ENCODE assay signal across 11 mouse cellular contexts in genomic region chr9:61022371-61023026, GRCm38 (mm10).
DNase-seq lines count a peak whose midpoint lies in the region; TF ChIP-seq lines count a peak whose summit lies in the region.
"Had no signal": no experiment of that assay in that cellular context is flagged by ENCODE, and none has a peak within 500 bp of the region (broad histone marks: within the 10 kb centered on the region; RNA-seq: fewer than 3 reads in every experiment).

No protein-coding gene starts in this region.

- no peak overlapping the region for H3K27ac ChIP-seq in gastrocnemius, adult 2 months
- H3K27ac ChIP-seq in macrophage: peak overlapping the region; percentile 96
- H3K27ac ChIP-seq: neural tube, embryonic 12.5 days had no signal

- H3K4me3 ChIP-seq in gastrocnemius, adult 2 months: no peak overlapping the region
- no peak overlapping the region for H3K4me3 ChIP-seq in macrophage (ENCODE audit: inconsistent target)
- H3K4me3 ChIP-seq: neural tube, embryonic 12.5 days had no signal

- WGBS in macrophage (ENCODE audit: missing documents): 0% methylated on average over 6 of the region's 6 CpGs

- H3K79me2 ChIP-seq in macrophage (ENCODE audit: inconsistent target): no peaks in the 10 kb centered on the region

- no peaks in the 10 kb centered on the region for H3K36me3 ChIP-seq in macrophage (ENCODE audit: inconsistent target)
- H3K36me3 ChIP-seq: neural tube, embryonic 12.5 days had no signal

- peak; percentile 52 for DNase-seq in gastrocnemius, adult 2 months
- no peak for DNase-seq in gastrocnemius, postnatal 10 days
- DNase-seq in right cerebral cortex, postnatal 10 days (ENCODE audit: low spot score in 2 of 2): peak; percentile 49 to 58
- no peak for DNase-seq in right cerebral cortex, adult 2 months (ENCODE audit: low spot score in 2 of 2)
- DNase-seq in cerebellum, postnatal 36 days: no peak
- no peak for DNase-seq in thymus, postnatal 4 days
- DNase-seq in kidney, postnatal 4 days: no peak
- DNase-seq: cerebellum, adult 8-10 months; lung, embryonic 14.5 days had no signal

- no peak for TF ChIP-seq CTCF in gastrocnemius, adult 2 months (IDR thresholded peaks at IDR 0.05)

- intact Hi-C loops in gastrocnemius, adult 2 months (cut with DNase I): no loop called here

Comparison
In these comparisons a context has a peak if more than half of its experiments do, and no peak if none do; other contexts are left out.
1. DNase-seq: peak in gastrocnemius, adult 2 months (single experiment) and right cerebral cortex, postnatal 10 days (2 of 2); none in gastrocnemius, postnatal 10 days (single experiment), right cerebral cortex, adult 2 months (0 of 2), cerebellum, postnatal 36 days (0 of 2), thymus, postnatal 4 days (single experiment) and kidney, postnatal 4 days (0 of 2).